Mouse (Mus musculus) CH12F3 (cell line): ENCODE measurements at regions not wholly inside any gene's neighbourhood (a gene's known extent, or its start where the extent isn't known, plus 50 kb on each side); places are given as distances from the start of the nearest gene placed in this dataset.
"Not testable (repeated sequence)": the region's sequence is repeated elsewhere in the genome, so short reads cannot be mapped to it uniquely, and the experiment has no call there.

Experiments
- in situ Hi-C: fragments of 300-500 bp; cut with MboI; formaldehyde crosslinking; loops from 2 replicates; pipeline ENCODE4 v1.14.3; 2020; ENCODE audit warnings: low sequenced_read_pairs

- in situ Hi-C loops: no loop called here
Observed at GRCm38 (mm10) chr4:81540496-81540895, 97.9 kb upstream of the Mpdz start.

GRCm38 (mm10) chr4:81539551-81539950 is 96.9 kb upstream of the Mpdz start:
- in situ Hi-C loops: no loop called here

GRCm38 (mm10) chr4:81536795-81537194 is 94.2 kb upstream of the Mpdz start:
- in situ Hi-C loops: no loop called here

- in situ Hi-C loops: no loop called here
Observed at GRCm38 (mm10) chr4:81530546-81530945, 87.9 kb upstream of the Mpdz start.

- in situ Hi-C loops: not testable (repeated sequence)
Observed at GRCm38 (mm10) chr4:81519151-81519550, 76.5 kb upstream of the Mpdz start.

- in situ Hi-C loops: no loop called here
Observed at GRCm38 (mm10) chr4:81514547-81514946, 71.9 kb upstream of the Mpdz start.

- in situ Hi-C loops: no loop called here
Observed at GRCm38 (mm10) chr4:81512396-81512795, 69.8 kb upstream of the Mpdz start.

GRCm38 (mm10) chr4:81508776-81509175 is 66.2 kb upstream of the Mpdz start:
- in situ Hi-C loops: no loop called here

- in situ Hi-C loops: no loop called here
Observed at GRCm38 (mm10) chr4:81506841-81507240, 64.2 kb upstream of the Mpdz start.

- in situ Hi-C loops: no loop called here
Observed at GRCm38 (mm10) chr4:81506306-81506705, 63.7 kb upstream of the Mpdz start.

GRCm38 (mm10) chr4:81505096-81505495 is 62.5 kb upstream of the Mpdz start:
- in situ Hi-C loops: no loop called here

GRCm38 (mm10) chr4:81503941-81504340 is 61.3 kb upstream of the Mpdz start:
- in situ Hi-C loops: no loop called here

GRCm38 (mm10) chr4:81501802-81502201 is 59.2 kb upstream of the Mpdz start:
- in situ Hi-C loops: no loop called here

GRCm38 (mm10) chr4:81498133-81498532 is 55.5 kb upstream of the Mpdz start:
- in situ Hi-C loops: no loop called here

- in situ Hi-C loops: no loop called here
Observed at GRCm38 (mm10) chr4:81492811-81493210, 50.2 kb upstream of the Mpdz start.
